Mouse (Mus musculus) retina, postnatal 7 days (tissue): ENCODE results near the gene Dzank1.
A peak's percentile ranks its signal among the peaks of the same experiment; 100 is the strongest.

Experiments used
- DNase-seq: peaks from one replicate; pipeline ENCODE4 v3.0.0-alpha.2; 2012; ENCODE audit warnings: low read depth, low spot score

The Dzank1 gene

DNA sequence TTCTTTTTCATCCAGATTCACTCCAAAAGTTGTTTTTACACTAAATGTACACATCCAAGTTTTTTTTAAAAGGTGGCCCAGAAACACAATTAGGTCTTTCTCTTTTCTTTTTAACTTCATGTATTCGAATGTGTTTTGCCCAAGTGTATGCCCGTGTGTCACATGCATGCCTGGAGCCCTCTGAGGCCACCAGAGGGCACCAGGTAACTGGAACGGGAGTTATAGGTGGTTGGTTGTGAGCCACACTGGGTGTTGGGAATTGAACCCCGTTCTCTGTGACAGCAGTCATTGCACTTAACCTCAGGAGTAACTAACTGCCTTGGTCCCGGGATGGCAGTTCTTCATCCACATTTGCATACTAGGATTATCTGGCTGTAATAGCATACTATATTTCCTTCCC, 60.0 kb downstream of the Dzank1 start:
- no peak for DNase-seq

DNA sequence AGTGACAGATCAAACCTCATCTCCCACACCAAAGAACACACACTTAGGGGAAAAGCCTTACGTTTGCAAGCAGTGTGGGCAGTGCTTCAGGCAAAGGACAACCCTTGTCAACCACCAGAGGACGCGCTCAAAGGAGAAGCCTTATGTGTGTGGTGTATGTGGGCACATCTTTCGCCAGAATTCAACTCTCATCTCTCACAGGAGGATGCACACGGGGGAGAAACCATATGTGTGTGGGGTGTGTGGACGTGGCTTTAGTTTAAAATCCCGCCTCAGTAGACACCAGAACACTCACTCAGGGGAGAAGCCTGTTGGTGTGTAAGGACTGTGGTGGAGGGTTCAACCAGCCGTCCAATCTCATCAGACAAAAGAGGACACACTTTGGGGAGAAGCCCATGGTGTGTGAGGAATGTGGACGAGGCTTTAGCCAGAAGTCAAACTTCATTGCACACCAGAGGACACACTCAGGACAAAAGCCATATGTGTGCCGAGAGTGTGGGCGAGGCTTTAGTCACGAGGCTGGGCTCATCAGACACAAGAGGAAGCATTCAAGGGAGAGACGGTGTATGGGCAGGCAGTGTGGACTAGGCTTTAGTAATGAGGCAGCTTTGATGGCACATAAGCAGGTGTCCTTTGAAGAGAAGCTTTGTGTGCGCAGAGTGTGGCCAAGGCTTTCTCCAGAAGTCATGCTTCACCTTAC, 61.2 kb downstream of the Dzank1 start:
- no peak for DNase-seq

DNA sequence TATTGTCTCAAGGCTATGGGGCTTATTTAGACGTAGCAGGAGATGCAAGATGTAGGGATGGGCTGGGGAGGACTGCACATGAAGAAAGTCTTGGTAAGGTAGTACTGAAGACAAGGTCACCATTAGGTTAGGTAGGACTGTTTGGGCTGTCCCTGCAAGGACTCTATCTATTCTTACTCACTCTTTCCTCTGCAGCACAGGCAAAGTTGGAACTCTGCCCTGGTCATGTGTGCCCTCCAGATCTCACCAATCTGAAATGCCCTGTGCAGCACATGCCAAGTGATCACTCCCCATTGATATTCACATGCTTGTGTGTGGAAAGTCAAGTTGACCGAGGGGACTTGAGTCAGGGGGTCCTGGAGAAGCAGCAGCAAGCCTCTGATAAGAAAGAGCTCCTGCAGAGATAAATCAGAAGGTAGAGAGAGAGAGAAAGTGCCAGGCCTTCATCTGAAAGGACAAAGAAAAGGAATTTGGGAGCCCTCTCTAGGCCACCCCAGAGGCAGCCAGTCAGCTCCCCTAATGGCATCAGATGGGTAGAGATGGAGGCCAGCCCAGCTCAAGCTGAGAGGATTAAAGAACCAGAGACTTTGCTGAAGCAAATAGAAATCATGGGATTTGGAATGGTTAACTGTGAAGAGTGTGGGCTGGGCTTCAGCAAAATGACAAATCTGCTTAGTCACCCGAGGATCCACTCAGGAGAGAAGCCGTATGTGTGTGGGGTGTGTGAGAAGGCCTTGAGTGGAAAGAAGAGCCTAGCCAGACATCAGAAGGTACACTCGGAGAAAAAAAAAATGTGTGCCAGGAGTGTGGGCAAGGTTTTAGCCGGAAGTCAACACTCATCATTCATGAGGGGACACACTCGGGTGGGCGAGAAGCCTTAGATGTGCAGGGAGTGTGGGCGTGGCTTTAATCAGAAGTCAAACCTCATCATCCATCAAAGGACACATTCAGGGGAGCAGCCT, 62.1 kb downstream of the Dzank1 start:
- no peak for DNase-seq

DNA sequence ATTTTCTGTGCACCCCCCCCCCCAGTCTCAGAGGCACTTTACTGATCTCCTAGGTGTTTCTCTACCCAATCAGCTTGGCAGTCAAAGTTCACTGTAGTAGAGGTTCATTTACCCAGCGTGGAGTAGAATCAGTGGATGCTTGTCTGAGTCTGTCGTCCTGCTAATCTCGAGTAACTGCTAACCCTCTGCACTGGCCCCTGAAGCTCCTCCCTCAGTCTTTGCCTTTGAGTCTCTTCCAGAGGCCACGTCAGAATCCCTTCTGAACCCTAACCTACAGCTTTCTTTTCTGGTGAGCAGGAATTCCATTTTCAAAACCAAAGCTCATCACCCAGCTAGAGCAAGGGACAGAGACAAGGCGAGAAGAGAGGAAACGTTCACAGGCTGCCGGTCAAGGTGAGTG, 63.0 kb downstream of the Dzank1 start:
- no peak for DNase-seq

DNA sequence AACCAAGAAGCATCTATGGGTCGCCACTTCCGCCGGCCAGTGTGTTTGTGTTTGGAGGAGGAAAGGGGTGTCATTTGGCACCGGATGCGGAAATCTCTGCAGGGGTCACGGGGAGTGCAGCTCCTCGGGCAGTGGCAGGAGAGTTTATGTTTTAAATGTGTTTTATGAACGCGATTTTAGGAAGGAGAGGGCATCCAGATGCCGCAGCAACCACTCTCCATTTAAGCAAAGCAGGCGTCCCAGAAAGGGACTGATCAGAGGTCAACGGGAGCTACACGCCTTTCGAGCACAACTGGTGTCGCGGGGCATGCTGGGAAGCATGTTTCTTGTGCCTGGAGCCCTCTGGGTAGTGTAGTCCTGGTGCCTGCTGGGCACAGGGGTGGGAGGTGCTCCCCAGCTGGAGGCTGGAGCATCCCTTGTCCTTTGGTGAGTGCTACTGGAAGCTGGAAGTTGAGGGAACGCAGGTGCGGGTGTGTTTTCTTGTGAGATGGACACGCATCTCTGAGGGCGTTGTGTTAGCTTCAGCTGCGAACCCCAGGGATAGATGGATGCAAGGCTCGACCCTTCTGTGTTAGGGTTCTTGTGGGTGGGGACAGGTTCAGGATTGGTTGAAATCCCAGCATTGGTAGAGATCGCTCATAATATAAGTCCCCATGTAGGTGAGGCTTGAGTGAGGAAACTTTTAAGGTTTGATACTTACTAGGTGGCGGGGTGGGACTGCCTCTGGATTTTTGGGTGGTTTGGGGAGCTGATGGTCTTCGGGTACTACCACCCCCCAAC, 68.0 kb downstream of the Dzank1 start:
- peak; percentile 67 for DNase-seq

DNA sequence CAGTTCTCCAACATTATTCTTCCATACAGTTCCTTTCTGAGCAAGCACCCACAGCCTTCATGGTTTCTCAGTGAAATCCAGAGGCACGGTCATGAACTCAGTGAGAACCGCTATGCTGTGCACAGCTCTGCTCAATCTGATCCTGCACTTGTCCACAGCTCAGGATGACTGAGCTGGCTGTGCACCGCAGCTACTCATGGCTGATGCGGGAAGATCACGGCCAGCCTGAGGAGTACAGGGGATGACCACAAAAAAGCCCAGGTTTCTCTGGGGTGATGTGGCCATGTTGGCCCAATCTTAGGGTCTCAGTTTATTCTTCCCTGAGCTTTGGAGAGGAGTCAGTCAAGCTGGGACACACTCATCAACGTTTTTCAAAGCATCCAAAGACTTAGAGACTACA, 68.9 kb downstream of the Dzank1 start:
- DNase-seq = no peak

DNA sequence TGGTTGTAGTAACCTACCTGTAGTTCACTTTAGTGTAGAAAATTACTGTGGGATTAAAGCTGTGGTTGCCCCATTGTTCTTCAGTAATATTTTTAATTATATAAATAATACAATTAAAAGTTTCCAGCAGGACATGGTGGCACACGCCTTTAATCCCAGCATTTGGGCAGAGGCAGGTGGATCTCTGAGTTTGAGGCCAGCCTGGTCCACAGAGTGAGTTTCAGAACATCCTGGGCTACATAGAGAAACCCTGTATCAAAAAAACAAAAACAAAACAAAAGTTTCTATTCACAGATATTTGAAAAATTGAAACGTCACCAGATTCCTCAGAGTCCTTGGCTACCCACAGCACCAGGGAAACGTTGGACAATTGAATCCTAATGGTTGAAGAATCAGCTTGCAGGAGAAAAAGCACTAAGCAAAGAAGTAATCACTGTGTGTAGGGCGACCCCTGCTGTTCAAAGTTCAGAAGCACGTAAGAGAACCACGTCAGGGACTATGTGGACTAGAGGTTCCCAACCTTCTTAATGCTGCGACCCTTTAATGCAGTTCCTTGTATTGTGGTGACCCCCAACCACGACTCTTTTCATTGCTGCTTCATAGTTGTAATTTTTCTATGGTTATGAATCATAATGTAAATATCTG, 74.7 kb downstream of the Dzank1 start:
- peak; percentile 61 for DNase-seq

DNA sequence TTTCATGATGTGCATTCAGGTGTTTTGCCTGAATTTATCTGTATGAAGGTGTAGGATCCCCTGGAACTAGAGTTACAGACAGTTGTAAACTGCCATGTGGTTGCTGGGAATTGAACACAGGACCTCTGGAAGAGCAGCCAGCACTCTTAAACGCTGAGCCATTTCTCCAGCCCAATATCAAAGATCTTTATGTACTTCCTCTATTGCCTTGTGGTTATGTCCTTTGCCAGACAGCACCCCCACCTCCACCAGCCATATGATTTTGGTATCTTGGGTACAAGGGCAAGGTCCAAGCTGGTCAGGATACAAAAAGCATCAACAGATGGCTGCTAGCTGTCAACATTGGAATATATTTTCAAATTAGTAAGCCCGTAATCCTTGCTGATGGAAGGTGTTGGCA, 76.8 kb downstream of the Dzank1 start:
- DNase-seq = no peak

DNA sequence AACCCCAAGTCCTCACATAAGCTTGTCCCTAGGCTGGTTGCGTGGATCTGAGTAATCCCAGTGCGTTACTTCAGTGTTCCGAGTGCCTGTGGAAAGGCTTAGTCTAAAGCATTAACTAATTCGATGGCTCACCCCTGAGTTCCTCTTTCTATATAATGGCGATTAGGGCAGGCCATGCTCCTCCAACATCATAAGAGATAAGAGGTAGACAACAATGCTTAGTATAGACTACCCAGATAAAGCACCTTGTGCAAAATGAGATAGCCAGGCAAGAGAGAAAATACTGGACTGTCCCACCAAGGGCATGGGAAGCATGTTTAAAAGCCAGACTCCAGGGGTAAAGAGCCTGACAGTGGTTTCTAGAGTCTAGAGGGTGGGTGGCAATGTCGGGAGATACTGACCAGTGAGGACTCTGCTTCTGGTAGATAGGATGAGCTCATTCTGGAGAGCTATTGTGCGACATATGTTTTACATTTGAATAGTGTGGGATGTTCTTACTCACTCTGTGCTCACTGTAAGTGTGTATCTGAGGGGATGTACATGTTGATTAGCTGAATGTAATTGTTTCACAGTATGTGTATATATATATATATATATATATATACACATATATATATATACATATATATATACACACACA, 80.7 kb downstream of the Dzank1 start:
- DNase-seq = no peak

DNA sequence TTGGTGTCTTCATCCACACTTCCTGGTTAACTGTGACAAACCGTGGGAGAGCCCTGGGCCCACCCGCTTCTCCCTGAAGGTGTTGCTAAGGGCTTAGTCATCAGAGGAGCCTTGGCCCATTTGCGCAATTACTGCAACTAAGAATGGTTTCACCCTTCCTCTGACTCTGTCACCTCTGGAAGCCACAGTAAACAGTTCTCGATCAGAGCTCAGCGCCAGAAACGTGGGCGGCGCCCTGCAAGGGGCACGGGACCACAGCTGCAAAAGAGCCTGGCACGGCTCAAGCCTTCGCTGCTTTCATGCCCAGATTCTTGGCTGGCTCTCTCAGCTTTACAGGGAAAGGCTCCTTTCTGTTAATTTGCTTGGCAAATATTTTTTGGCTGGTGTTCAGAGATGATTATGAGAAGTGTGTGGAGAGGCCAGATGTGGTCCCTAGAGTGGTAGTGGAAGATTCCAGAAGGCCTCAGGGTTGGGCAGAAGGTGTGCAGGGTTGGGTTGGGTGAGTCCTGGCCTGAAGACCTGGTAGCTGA, 85.8 kb downstream of the Dzank1 start:
- DNase-seq = no peak

DNA sequence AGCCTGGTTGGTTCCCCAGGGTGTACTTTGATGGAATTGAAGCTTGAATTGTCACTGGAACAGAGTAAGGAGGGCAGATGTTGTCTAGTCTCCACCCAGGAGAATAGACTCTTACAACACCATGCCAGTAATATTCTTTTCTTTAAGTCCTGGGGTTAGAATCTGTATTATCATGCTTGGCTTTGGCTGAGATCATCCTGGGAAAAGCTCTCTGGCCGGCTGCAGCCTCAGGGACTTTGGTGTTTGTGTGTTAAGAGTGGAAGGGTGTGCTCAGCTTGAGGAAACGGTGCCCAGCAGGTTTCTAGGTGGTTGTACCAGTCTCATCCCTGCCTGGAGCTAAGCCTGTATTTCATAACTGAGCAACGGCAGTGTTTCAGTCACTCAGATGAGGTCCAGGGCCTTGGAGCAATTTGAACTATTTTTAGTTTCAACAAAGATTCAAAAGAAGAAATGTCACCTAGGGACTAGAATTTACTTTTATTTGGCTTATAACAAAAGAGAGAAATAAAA, 88.0 kb downstream of the Dzank1 start:
- no peak for DNase-seq

DNA sequence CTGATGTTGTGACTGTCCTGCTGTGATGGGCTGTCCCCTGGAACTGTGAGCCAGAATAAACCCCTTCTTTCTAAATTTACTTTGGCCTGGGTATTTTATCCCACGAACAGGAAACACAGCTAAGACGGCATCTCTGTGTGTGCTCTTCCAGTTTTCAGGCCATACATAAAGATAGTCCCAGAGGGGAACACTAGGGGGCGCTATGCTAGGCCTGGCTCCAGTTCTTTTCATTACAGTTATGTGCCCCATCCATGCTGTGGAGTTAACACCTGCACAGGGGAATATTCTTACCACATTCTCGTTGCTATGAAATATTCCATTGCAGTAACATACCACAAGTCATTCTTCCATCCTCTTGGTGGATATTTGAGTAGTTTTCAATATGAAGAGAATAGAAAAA, 88.8 kb downstream of the Dzank1 start:
- DNase-seq = no peak

DNA sequence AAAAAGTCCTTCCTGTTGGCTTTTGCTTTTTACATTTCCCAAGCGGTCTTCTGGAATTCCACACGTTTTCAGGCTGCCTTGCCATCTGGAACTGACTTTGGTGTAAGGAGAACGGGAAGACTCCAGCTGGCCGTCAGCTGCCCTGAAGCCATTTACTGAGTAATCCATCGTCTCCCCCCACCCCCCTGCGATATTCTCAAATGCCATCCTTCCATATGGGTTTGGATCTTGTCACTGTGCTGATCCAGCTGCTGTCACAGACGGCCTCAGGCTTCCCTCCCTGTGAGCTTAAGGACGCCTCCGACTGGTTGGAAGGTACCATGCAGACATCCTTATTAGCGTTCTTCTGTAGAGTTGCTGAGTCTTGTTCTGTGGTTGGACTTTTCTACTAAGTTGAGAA, 91.5 kb downstream of the Dzank1 start:
- DNase-seq = no peak

DNA sequence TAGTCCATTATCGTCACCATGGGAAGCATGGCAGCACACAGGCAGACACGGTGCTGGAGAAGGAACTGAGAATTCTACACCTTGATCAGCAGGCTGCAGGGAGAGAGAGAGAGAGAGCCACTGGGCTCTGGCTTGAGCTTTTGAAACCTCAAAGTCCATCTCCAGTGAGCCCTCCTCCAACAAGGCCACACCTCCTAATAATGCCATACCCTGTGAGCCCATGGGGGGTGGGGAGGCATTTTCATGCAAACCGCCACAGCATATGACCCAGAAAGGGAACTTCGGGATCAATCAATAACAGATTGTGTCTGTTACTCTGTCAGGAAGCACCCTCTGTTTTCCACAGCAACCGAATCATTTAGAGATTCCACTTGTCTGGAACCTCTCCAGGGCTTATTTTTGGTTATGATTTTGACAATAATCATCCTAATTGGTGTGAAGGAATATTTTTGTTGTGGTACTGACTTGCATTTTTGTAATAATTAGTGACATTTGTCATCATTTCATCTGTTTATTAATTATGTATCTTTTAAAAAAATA, 95.9 kb downstream of the Dzank1 start:
- no peak for DNase-seq

DNA sequence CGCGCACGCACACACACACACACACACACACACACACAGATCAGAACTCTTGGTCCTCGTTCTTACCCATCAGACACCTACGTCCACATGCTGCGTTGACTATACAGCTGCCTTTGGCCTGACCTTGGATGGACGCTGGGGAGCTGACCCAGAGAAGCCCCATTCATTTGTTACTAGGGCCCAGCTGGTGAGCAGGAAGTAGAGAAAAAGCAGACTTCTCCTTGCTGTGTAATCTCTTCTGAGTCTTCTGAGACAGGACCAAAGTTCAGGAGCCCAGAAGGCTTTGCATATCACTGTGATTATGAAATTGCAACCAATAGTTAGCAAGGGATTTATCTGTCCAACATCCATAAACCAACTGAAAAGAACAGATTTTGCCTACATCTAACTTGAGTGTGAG, 98.0 kb downstream of the Dzank1 start:
- DNase-seq = no peak

DNA sequence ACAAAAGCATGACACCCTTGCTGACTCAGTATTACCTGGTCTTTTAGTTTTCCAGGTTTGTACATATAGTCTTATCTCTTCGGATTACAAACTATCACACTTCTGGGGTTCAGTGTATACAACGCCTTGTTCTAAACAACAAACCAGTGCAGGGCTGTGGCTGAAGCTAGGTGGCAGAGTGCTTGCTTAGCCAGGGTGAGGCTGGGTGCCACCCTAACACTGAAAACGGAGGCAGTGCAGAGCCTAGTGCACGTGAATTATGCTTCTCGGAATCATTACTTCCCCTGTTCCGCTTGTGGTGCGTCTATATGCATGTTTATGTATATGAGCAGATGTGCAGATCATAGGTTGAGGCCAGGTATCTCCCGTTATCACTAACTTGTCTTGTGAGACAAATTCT, 98.6 kb downstream of the Dzank1 start:
- DNase-seq = no peak

DNA sequence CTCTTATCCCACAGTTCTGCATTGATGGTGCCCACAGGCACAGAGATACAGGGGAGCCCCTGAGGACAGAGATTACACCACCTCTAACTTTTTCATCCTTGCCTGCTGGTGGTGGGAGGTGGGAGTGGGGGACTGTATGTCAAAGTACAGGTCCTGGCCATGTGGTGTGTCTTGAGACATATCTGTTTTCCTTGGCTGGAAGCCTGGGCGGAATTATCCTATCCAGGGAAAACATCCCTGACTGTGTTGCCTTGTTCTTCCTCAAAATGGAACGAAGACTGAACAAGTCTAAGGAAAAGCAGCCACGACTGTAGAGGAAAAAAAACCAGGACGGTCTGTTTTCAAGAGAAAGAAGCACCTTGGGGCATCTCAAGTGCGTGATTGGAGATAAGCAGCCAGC, 99.4 kb downstream of the Dzank1 start:
- DNase-seq = no peak

DNA sequence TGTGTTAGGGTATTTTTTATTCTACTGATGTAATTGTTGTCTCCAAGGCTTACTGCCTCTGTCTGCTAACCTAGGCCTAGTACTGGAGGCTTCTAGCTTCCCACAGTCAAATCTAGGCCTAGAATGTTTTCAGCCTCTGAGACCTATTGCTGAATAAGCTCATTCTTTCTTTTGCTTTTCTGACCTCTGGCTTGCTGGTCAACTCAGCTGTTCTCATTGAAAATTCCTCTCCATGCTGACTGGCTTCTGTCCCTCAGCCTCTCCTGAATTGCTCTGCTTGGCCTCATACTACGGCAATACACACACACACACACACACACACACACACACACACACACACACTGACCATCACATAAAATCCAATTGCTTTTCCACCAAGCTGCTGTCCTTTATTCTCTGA, 101.5 kb downstream of the Dzank1 start:
- no peak for DNase-seq

DNA sequence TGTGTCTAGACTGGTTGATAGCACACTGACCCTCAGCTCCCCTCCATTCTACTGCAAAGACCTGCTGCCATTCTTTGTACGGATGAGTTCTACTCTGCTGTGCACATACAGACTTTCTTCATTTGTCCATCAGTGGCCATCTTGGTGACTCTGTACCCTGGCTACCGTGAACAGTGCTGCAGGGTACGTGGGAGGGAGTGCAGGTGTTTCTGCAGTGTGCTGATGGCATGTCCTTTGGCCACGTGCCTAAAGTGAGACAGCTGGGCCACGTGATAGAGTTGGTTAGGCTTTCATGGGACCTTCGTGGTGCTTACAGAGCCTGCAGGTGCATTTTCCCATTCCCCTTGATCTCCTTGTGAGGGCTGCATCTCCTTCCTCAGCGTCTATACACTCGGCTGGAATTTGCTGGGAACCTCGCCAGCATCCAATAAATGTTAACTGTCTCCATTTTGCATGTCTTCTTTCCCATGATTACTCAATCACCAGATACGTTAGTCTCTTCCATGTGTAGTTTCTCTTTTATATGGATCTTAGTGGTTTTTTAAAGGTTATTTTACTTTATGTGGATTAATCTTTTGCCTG, 105.0 kb downstream of the Dzank1 start:
- DNase-seq = no peak
